Mouse (Mus musculus): Measurements from ENCODE around the gene Adamtsl5. TPM values are rescaled to one million over a fixed set of nuclear protein-coding genes. Genes with fewer than 3 reads are reported as not detected.

Adamtsl5 gene
- total RNA-seq, 4 experiments from 2014 or later, result 9.2 to 11.1 (median 10.3) TPM

- DNase-seq, result no peak
Measured at GRCm38 (mm10) chr10:80293325-80293724, 54.9 kb downstream of the Adamtsl5 start.

GRCm38 (mm10) chr10:80292251-80293146, 55.7 kb downstream of the Adamtsl5 start, which contains the start of gene Rps15:
TSS of gene Rps15 (plus strand) at chr10:80292453.
- DNase-seq, result peak; percentile 89

Small RNA genes within 50 kb of the gene (microRNA-seq; reads per million reads assigned to microRNA genes)
- 0 reads per million in 2 experiments for gene Gm22721

Other genes starting within 250 kb of the Adamtsl5 start
- gene Sbno2, start 242.8 kb downstream of the Adamtsl5 start, total RNA-seq (2022), result 10 to 100 TPM; 27.4 to 54.8 (median 45.1) TPM
- gene Stk11, start 232.6 kb downstream of the Adamtsl5 start, total RNA-seq (2022), result 100 to 1,000 TPM; 127 to 146 (median 143) TPM
- 100 to 1,000 TPM; 380 to 452 (median 425) TPM for gene Atp5d, start 209.8 kb downstream of the Adamtsl5 start, total RNA-seq (2022)
- 10 to 100 TPM; 58.4 to 92.4 (median 81.9) TPM for gene Cbarp, start 207.6 kb downstream of the Adamtsl5 start, total RNA-seq (2022)
- gene Midn, start 200.1 kb downstream of the Adamtsl5 start, total RNA-seq (2022), result 100 to 1,000 TPM in 1 of 4 experiments, 10 to 100 TPM in 3; 56.4 to 145 (median 90.1) TPM
- 100 to 1,000 TPM in 3 of 4 experiments, 10 to 100 TPM in 1; 44.2 to 234 (median 162) TPM for gene Cirbp, start 182.4 kb downstream of the Adamtsl5 start, total RNA-seq (2022)
- 10 to 100 TPM; 18.1 to 22.1 (median 21.7) TPM for gene 1600002K03Rik, start 175.5 kb downstream of the Adamtsl5 start, total RNA-seq (2022)
- 1 to 10 TPM; 2.4 to 5.2 (median 3.3) TPM for gene Efna2, start 168.9 kb downstream of the Adamtsl5 start, total RNA-seq (2022)
- 10 to 100 TPM; 26.5 to 41.6 (median 32.9) TPM for gene Mum1, start 122.0 kb downstream of the Adamtsl5 start, total RNA-seq (2022)
- 100 to 1,000 TPM; 192 to 257 (median 232) TPM for gene Ndufs7, start 99.3 kb downstream of the Adamtsl5 start, total RNA-seq (2022)
- 100 to 1,000 TPM; 238 to 291 (median 243) TPM for gene Gamt, start 87.4 kb downstream of the Adamtsl5 start, total RNA-seq (2022)
- 100 to 1,000 TPM in 2 of 4 experiments, 10 to 100 TPM in 2; 72.3 to 125 (median 90.3) TPM for gene Dazap1, start 86.9 kb downstream of the Adamtsl5 start, total RNA-seq (2022)
- gene Rps15, start 56.0 kb downstream of the Adamtsl5 start, total RNA-seq (2022), result 1,000 to 10,000 TPM; 1,106 to 1,181 (median 1,155) TPM
- gene Apc2, start 52.4 kb downstream of the Adamtsl5 start, total RNA-seq (2022), result 1 to 10 TPM; 1.5 to 6.8 (median 4.3) TPM
- gene 2310011J03Rik, start 27.9 kb downstream of the Adamtsl5 start, total RNA-seq (2022), result 10 to 100 TPM; 34.7 to 40.0 (median 35.4) TPM
- 1 to 10 TPM; 3.5 to 8.2 (median 5.8) TPM for gene Pcsk4, start 18.9 kb downstream of the Adamtsl5 start, total RNA-seq (2022)
- gene Reep6, start 18.5 kb downstream of the Adamtsl5 start, total RNA-seq (2022), result 1 to 10 TPM; 5.1 to 6.6 (median 5.9) TPM
- 1 to 10 TPM in 1 of 4 experiments, under 1 TPM in 3; 0.21 to 1.3 (median 0.41) TPM for gene Plk5, start 8.0 kb upstream of the Adamtsl5 start, total RNA-seq (2022)
- 10 to 100 TPM; 17.4 to 21.6 (median 20.8) TPM for gene Mex3d, start 39.2 kb upstream of the Adamtsl5 start, total RNA-seq (2022)
- gene Mbd3, start 51.1 kb upstream of the Adamtsl5 start, total RNA-seq (2022), result 100 to 1,000 TPM; 147 to 161 (median 156) TPM
- gene Uqcr11, start 58.4 kb upstream of the Adamtsl5 start, total RNA-seq (2022), result 100 to 1,000 TPM; 515 to 715 (median 604) TPM
- gene Tcf3, start 85.2 kb upstream of the Adamtsl5 start, total RNA-seq (2022), result 10 to 100 TPM; 56.7 to 75.7 (median 66.8) TPM
- gene Onecut3, start 146.4 kb upstream of the Adamtsl5 start, total RNA-seq (2022), result not detected
- 1 to 10 TPM; 1.2 to 3.0 (median 1.9) TPM for gene Atp8b3, start 190.7 kb upstream of the Adamtsl5 start, total RNA-seq (2022)
- gene Rexo1, start 213.1 kb upstream of the Adamtsl5 start, total RNA-seq (2022), result 10 to 100 TPM; 54.2 to 60.1 (median 57.0) TPM
- gene Klf16, start 228.9 kb upstream of the Adamtsl5 start, total RNA-seq (2022), result 10 to 100 TPM; 12.7 to 15.4 (median 14.6) TPM
- 100 to 1,000 TPM in 1 of 4 experiments, 10 to 100 TPM in 3; 97.0 to 101 (median 97.8) TPM for gene Abhd17a, start 241.9 kb upstream of the Adamtsl5 start, total RNA-seq (2022)